ENCODE assay signal across 15 mouse cellular contexts in the genomic region with DNA sequence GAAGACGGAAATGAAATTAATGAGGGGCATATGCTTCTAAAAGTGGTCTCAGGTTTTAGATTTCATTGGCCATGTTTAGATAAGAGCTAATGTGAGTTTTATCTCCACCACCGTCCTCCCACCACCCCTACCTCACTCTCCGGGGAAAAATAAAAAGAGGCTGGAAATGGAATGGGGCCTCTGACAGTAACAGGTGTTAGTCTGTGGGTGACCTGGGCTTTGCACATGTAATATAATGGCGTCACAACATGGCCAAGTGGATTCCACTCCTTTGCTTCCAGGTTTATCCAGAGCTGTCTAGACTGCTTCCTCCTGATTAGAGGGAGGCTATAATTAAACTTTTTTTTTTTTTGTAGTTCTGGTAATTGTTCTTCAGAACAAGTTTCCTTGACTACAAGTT. TPM values are rescaled to one million over a fixed set of nuclear protein-coding genes. Genes with fewer than 3 reads are reported as not detected.
A peak's percentile ranks its signal among the peaks of the same experiment; 100 is the strongest.
DNase-seq lines count a peak whose midpoint lies in the region; ATAC-seq and TF ChIP-seq lines count a peak whose summit lies in the region.
"Had no signal": no experiment of that assay in that cellular context is flagged by ENCODE, and none has a peak within 500 bp of the region (broad histone marks: within the 10 kb centered on the region; RNA-seq: fewer than 3 reads in every experiment).

No protein-coding gene starts in this region.

- no peak overlapping the region for H3K9ac ChIP-seq in hindbrain, embryonic 12.5 days
- no peak overlapping the region for H3K9ac ChIP-seq in hindbrain, postnatal 0 days (replicated peaks; ENCODE audit: low read length)
- peak overlapping the region; percentile 84; the same call in 1 of the 2 replicates for H3K9ac ChIP-seq in embryonic facial prominence, embryonic 13.5 days
- H3K9ac ChIP-seq in limb, embryonic 11.5 days (ENCODE audit: low read length): no peak overlapping the region
- no peak overlapping the region for H3K9ac ChIP-seq in midbrain, embryonic 16.5 days (ENCODE audit: low read depth, low read length)
- H3K9ac ChIP-seq: midbrain, embryonic 13.5 days had no signal

- no peak for ATAC-seq in hindbrain, embryonic 12.5 days (ENCODE audit: low FRiP score)
- ATAC-seq in hindbrain, postnatal 0 days: no peak
- no peak for ATAC-seq in embryonic facial prominence, embryonic 13.5 days (ENCODE audit: insufficient number of reproducible peaks, insufficient read depth, low FRiP score, low TSS enrichment, low read depth)
- ATAC-seq in limb, embryonic 11.5 days (ENCODE audit: insufficient number of reproducible peaks, low FRiP score, low TSS enrichment, low read depth): no peak
- no peak for ATAC-seq in midbrain, embryonic 16.5 days
- ATAC-seq: midbrain, embryonic 13.5 days had no signal

- H3K4me3 ChIP-seq in hindbrain, embryonic 12.5 days: no peak overlapping the region
- no peak overlapping the region for H3K4me3 ChIP-seq in hindbrain, postnatal 0 days (ENCODE audit: low read length)
- peak overlapping the region; percentile 72 for H3K4me3 ChIP-seq in embryonic facial prominence, embryonic 13.5 days
- H3K4me3 ChIP-seq in limb, embryonic 11.5 days (ENCODE audit: low read depth, low read length): no peak overlapping the region; the same call in 1 of the 2 replicates
- H3K4me3 ChIP-seq in midbrain, embryonic 16.5 days (ENCODE audit: low read depth, low read length): no peak overlapping the region

- 59% methylated on average over 4 of the region's 4 CpGs for WGBS in hindbrain, embryonic 12.5 days
- 73% methylated on average over 4 of the region's 4 CpGs for WGBS in hindbrain, postnatal 0 days
- WGBS in embryonic facial prominence, embryonic 13.5 days: 22% methylated on average over 4 of the region's 4 CpGs
- 29% methylated on average over 4 of the region's 4 CpGs for WGBS in limb, embryonic 11.5 days
- 70% methylated on average over 4 of the region's 4 CpGs for WGBS in midbrain, embryonic 16.5 days

- peak overlapping the region; percentile 78 for H3K4me2 ChIP-seq in hindbrain, embryonic 12.5 days (replicated peaks)
- H3K4me2 ChIP-seq in hindbrain, postnatal 0 days (ENCODE audit: low read depth, low read length): no peak overlapping the region
- peak overlapping the region; percentile 85 for H3K4me2 ChIP-seq in embryonic facial prominence, embryonic 13.5 days
- H3K4me2 ChIP-seq in limb, embryonic 11.5 days (ENCODE audit: low read depth, severe bottlenecking): peak overlapping the region; percentile 90; the same call in 1 of the 2 replicates
- H3K4me2 ChIP-seq in midbrain, embryonic 16.5 days (ENCODE audit: low read length): no peak overlapping the region

- H3K36me3 ChIP-seq in hindbrain, embryonic 12.5 days: no peaks in the 10 kb centered on the region
- H3K36me3 ChIP-seq in hindbrain, postnatal 0 days (ENCODE audit: insufficient read depth, low read length): no peaks in the 10 kb centered on the region
- peaks cover 32% of the 10 kb centered on the region for H3K36me3 ChIP-seq in embryonic facial prominence, embryonic 13.5 days
- H3K36me3 ChIP-seq in limb, embryonic 11.5 days (ENCODE audit: control insufficient read depth, insufficient read depth, low read length): peaks cover 2% of the 10 kb centered on the region; the same call in 1 of the 2 replicates
- H3K36me3 ChIP-seq in midbrain, embryonic 16.5 days (ENCODE audit: control insufficient read depth, insufficient read depth, low read length): no peaks in the 10 kb centered on the region
- H3K36me3 ChIP-seq: midbrain, embryonic 13.5 days had no signal

- no peak overlapping the region for H3K27ac ChIP-seq in hindbrain, embryonic 12.5 days
- H3K27ac ChIP-seq in hindbrain, postnatal 0 days: no peak overlapping the region
- 0 out of 2 replicates have a peak overlapping the region, but pooled peaks have one; percentile 88 for H3K27ac ChIP-seq in embryonic facial prominence, embryonic 13.5 days
- no peak overlapping the region for H3K27ac ChIP-seq in limb, embryonic 11.5 days (replicated peaks; ENCODE audit: low read depth, low read length)
- H3K27ac ChIP-seq in midbrain, embryonic 16.5 days (ENCODE audit: low read length): no peak overlapping the region
- H3K27ac ChIP-seq: midbrain, embryonic 13.5 days had no signal

- TF ChIP-seq CTCF in hindbrain, postnatal 0 days (IDR thresholded peaks at IDR 0.05; ENCODE audit: low read depth): no peak

- H3K9me3 ChIP-seq in hindbrain, embryonic 12.5 days (replicated peaks): no peaks in the 10 kb centered on the region
- H3K9me3 ChIP-seq in hindbrain, postnatal 0 days (ENCODE audit: low read length): no peaks in the 10 kb centered on the region
- no peaks in the 10 kb centered on the region for H3K9me3 ChIP-seq in embryonic facial prominence, embryonic 13.5 days
- no peaks in the 10 kb centered on the region for H3K9me3 ChIP-seq in limb, embryonic 11.5 days (ENCODE audit: control insufficient read depth, low read length)
- no peaks in the 10 kb centered on the region for H3K9me3 ChIP-seq in midbrain, embryonic 16.5 days (replicated peaks; ENCODE audit: control insufficient read depth, low read length, poor library complexity, severe bottlenecking)
- H3K9me3 ChIP-seq: midbrain, embryonic 13.5 days had no signal

- peaks cover 52% of the 10 kb centered on the region for H3K27me3 ChIP-seq in hindbrain, embryonic 12.5 days
- peaks cover 14% of the 10 kb centered on the region; the same call in 1 of the 2 replicates for H3K27me3 ChIP-seq in hindbrain, postnatal 0 days (ENCODE audit: insufficient read depth, low read length)
- no peaks in the 10 kb centered on the region; the same call in 1 of the 2 replicates for H3K27me3 ChIP-seq in embryonic facial prominence, embryonic 13.5 days
- H3K27me3 ChIP-seq in limb, embryonic 11.5 days (ENCODE audit: control insufficient read depth, insufficient read depth, low read length): no peaks in the 10 kb centered on the region
- H3K27me3 ChIP-seq in midbrain, embryonic 16.5 days (ENCODE audit: control insufficient read depth, insufficient read depth, low read depth, low read length): peaks cover 29% of the 10 kb centered on the region

- DNase-seq in hindbrain, postnatal 0 days (ENCODE audit: low spot score): no peak
- peak; percentile 12 for DNase-seq in 3T3-L1 (ENCODE audit: low read depth, low spot score)
- no peak for DNase-seq in limb, embryonic 11.5 days (ENCODE audit: low spot score)
- DNase-seq in urinary bladder, postnatal 36 days (ENCODE audit: low spot score in 2 of 2): no peak
- no peak for DNase-seq in urinary bladder, adult 18-20 months (ENCODE audit: low spot score in 2 of 2)
- DNase-seq: cerebellum, adult 11-12 months; liver; right cerebral cortex, postnatal 25 days; thymus, postnatal 14 days had no signal

- H3K4me1 ChIP-seq in hindbrain, embryonic 12.5 days: peaks cover 27% of the 10 kb centered on the region
- no peaks in the 10 kb centered on the region; the same call in 1 of the 2 replicates for H3K4me1 ChIP-seq in hindbrain, postnatal 0 days (ENCODE audit: insufficient read depth, low read length)
- H3K4me1 ChIP-seq in embryonic facial prominence, embryonic 13.5 days: peaks cover 69% of the 10 kb centered on the region
- peaks cover 24% of the 10 kb centered on the region for H3K4me1 ChIP-seq in limb, embryonic 11.5 days (ENCODE audit: control insufficient read depth, insufficient read depth, low read length)
- H3K4me1 ChIP-seq in midbrain, embryonic 16.5 days (ENCODE audit: control insufficient read depth, insufficient read depth, low read length): peaks cover 9% of the 10 kb centered on the region

RNA-seq across cellular contexts. Expression of gene Lamb1, which starts 2.3 kb away (rescaled TPM):
- 33.7 and 41.5 TPM in 2 replicates for polyA plus RNA-seq in hindbrain, embryonic 12.5 days (2016; fragmentation: Nextera tagmentation; extraction: Ambion mirVana)
- 30.9 and 36.0 TPM in 2 replicates for total RNA-seq in hindbrain, postnatal 0 days (2014; rRNA removed)
- polyA plus RNA-seq in hindbrain, postnatal 0 days (2015; fragmentation: Nextera tagmentation; extraction: Ambion mirVana): 11.7 and 12.1 TPM in 2 replicates
- polyA plus RNA-seq in embryonic facial prominence, embryonic 13.5 days (2015; fragmentation: Nextera tagmentation; extraction: Ambion mirVana): 61.9 and 85.0 TPM in 2 replicates
- polyA plus RNA-seq in limb, embryonic 11.5 days (2014; fragmentation: Nextera tagmentation; extraction: Ambion mirVana): 38.1 and 42.2 TPM in 2 replicates
- polyA plus RNA-seq in midbrain, embryonic 16.5 days (2015; fragmentation: Nextera tagmentation; extraction: Ambion mirVana): 13.2 and 14.8 TPM in 2 replicates

RNA-seq across cellular contexts. Expression of gene Gm6993, which starts 26.8 kb away (rescaled TPM):
- polyA plus RNA-seq in hindbrain, embryonic 12.5 days (2016; fragmentation: Nextera tagmentation; extraction: Ambion mirVana): not detected in 2 replicates
- not detected in 2 replicates for total RNA-seq in hindbrain, postnatal 0 days (2014; rRNA removed)
- not detected in 2 replicates for polyA plus RNA-seq in hindbrain, postnatal 0 days (2015; fragmentation: Nextera tagmentation; extraction: Ambion mirVana)
- not detected in 2 replicates for polyA plus RNA-seq in embryonic facial prominence, embryonic 13.5 days (2015; fragmentation: Nextera tagmentation; extraction: Ambion mirVana)
- not detected in 2 replicates for polyA plus RNA-seq in limb, embryonic 11.5 days (2014; fragmentation: Nextera tagmentation; extraction: Ambion mirVana)
- not detected in 2 replicates for polyA plus RNA-seq in midbrain, embryonic 16.5 days (2015; fragmentation: Nextera tagmentation; extraction: Ambion mirVana)
- total RNA-seq: adrenal gland, adult 18-20 months; ES-E14 had no signal
- polyA plus RNA-seq: midbrain, embryonic 13.5 days had no signal

Comparison
In these comparisons a context has a peak if more than half of its experiments do, and no peak if none do; other contexts are left out.
1. H3K4me2 ChIP-seq: peak in hindbrain, embryonic 12.5 days (single experiment), embryonic facial prominence, embryonic 13.5 days (single experiment) and limb, embryonic 11.5 days (single experiment); none in hindbrain, postnatal 0 days (single experiment) and midbrain, embryonic 16.5 days (single experiment).